Mouse (Mus musculus) frontal cortex, adult (tissue): ENCODE measurements at regions not wholly inside any gene's neighbourhood (a gene's known extent, or its start where the extent isn't known, plus 50 kb on each side); places are given as distances from the start of the nearest gene placed in this dataset.
"Not testable (repeated sequence)": the region's sequence is repeated elsewhere in the genome, so short reads cannot be mapped to it uniquely, and the experiment has no call there.

Experiments used
- ATAC-seq: cut with Nextera tagmentation; 2 replicates; pipeline ENCODE4 v1.9.2; 2017; ENCODE audit warnings: mild to moderate bottlenecking, moderate library complexity, mixed read lengths; ENCODE audit not compliant: low TSS enrichment

DNA sequence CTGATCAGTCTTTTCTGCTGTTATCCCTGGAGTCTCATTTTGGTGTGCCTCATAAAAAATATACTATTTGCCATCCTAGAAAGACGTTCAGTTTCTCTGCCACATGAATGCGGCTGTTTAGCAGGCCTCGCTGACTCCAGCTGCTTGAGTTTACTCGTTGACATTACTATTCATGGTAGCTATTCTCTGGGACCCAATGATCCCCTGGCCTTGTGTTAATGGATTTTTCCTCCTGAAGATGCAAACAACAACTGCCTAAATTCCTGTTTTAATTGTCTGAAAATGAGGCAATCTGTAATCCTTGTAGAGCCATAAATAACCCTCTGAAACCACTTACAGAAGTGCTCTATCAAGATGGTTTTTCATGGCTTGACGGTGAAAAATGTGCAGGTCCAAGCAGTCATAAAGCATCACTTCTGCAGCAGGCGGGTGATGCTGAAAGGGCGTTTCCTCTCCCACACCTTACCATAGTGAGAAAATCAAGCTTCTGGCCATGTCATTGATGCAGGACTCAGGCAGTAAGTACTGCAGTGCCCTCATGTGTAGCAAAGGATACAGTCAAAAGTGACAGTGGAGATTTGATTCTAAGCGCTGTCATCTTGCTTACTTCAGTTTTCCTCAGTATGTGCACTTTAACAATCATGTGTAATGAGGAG is 419.7 kb upstream of the Lrp1b start:
- ATAC-seq, result no peak

DNA sequence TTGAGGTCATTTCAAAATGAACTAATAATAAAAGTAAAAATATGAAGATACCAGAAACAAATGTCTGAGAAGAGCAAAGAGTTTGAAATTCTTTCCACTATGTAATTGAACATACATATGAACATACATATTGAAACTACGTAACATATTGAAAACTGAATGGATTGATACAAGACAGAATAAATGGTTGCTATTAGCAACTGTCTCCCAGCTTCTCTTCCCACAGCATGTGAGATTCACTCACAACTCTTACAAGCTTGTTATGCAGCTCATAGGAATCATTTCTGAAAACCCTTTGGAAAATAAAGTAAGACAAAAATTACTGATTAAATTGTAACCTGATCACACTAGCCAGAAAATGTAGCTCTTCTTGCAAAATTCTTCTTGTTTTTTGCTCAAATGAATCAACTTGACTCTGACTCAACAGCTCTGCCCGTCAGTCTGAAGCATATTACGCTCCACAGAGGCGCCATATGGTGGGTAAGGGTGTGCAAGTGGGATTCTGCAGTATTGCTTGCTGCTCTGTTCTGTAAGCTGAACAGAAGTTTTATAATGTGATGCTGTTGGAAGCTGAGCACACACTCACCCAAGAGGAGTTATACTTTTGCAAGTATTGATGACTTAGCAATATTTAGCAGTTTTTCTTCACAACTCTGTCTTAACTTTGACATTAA is 444.3 kb upstream of the Lrp1b start:
- ATAC-seq, result peak; percentile 96

DNA sequence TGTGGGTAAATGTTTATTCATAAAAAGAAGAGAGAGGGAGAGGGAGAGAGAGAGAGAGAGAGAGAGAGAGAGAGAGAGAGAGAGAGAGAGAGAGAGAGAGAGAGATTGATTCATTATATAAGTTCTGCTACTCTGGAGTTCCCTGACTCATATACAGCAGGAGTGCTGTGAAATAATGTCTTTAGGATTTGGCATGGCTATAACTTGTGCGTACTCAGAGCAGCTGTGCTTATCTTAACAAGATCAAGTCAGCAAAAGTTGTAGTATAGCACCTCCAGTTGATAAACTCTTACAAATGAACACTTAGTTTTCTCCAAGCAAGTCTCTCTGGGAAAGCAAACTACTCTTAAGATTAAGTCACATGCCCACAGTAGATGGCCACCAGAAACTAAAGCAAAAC is 435.3 kb upstream of the Kynu start:
- ATAC-seq, result peak; percentile 89

DNA sequence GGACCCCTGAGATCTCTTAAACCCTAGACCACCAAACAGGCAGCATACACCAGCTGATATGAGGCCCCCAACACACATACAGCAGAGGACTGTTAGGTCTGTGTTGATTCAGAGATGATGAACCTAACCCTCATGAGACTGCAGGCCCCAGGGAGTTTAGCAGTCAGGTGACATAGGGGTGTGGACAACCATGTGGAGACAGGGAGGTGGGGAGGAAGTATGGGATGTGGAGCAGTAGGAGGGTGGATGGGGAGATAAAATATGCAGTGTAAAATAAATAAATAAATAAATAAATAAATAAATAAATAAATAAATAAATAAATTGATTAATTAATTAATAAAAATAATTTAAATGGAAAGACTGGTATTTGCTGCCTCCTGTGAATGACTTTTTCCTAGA is 401.6 kb upstream of the Kynu start:
- no peak for ATAC-seq

DNA sequence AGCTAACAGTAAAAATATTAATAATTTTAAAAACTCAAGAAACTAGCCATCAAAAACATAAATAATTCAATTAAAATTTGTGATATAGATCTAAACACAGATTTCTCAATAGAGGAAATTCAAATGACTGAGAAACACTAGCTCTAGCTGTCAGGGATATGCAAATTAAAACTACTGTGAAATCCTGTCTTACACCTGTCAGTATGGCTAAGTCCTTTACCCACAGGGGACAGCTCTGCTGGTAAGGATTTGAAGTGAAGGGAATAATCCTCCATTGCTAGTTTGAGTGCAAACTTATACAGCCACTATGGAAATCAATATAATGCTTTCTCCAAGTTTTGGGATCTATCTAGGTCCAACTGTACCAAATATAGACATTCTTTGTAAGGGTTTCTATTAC is 373.0 kb upstream of the Kynu start:
- no peak for ATAC-seq

DNA sequence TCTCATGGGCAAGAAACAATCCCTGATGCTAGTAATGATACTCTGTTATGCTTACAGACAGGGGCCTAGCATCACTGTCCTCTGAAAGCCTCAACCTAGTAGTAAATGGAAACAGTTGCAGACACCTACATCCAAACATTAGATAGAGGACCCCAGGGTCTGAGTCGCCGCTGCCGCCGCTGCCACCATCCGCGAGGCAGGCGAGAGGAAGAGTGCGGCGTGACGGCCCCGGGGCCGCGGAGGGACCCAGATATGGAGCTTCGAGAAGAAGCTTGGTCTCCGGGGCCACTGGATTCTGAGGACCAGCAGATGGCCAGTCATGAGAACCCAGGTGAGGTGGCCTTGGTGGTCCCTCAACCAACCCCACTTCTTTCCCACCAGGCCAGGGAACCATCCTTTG is 359.6 kb upstream of the Kynu start:
- ATAC-seq, result not testable (repeated sequence)

DNA sequence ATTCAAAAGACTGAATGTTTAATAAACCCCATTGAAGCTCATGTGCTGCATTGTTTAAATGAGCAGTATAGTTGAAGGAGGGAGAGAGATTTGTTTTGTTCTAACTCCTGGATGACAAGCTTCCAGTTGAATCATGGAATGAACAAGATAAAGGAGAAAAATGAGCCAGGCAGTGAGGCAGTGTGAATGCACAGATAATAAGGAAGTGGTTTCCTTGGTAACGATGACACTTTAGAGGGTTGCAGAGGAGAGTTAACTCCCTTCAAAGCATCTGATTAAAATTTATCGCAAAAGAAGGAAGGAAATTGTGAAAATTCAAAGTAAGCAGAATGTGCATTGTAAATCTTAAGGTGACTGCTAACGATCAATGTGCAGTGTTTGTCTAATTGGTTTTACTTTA is 346.9 kb upstream of the Kynu start:
- ATAC-seq, result peak; percentile 57; the same call in 1 of the 2 replicates

DNA sequence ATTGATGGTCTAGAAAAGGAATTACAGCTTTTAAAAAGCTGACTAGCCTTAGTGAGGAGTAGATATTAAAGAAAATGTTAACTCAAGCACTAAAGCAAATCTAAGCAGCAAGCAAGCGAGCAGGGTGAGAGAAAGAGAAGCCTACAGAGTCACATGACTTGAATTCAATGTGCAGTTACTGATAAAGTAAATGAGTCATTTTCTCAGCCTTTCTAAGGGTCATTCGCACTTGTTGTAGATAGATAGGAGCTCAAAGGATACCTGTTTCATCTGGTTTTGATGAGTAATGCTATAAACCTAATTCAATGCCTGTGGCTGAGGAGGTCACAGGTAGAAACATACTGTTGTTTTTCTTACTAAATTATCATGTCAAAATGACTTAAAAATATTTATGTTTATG is 341.2 kb upstream of the Kynu start:
- ATAC-seq, result no peak

DNA sequence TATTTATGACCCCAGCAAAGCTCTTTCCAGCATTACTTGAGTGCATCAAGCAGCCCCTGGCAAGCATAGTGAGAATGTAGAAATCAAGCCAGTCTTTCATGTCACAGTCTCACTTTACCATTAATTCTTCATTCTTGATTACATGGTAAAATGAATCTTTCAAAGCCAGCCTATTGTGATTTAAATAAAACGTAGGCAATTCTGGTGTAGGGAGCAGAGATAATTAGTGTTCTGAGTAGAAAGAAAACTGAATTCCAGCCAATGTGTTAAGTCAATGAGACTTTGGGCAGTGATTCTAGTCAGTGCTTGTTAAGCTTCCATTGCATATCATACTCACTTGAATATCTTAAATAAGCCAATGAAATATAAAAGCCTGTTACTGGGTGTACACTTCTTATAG is 338.0 kb upstream of the Kynu start:
- no peak for ATAC-seq

DNA sequence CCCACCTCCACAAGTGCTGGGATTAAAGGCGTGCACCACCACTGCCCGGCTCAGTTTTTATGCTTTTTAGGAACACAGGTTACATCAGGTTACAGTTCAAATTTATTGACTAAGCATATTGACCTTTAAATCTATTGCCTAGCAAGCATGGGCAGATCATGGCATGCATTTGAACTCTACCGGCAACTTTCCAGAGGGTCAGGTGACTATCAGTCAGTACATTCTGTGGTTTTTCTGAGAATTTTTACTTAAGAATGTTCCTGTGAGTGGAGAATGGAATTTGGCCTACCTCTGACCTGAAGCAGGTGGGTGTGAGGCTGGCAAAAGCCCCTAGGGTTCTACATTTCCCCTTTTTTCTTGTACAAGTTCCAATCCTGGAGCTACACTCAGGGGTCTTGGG is 332.4 kb upstream of the Kynu start:
- no peak for ATAC-seq

DNA sequence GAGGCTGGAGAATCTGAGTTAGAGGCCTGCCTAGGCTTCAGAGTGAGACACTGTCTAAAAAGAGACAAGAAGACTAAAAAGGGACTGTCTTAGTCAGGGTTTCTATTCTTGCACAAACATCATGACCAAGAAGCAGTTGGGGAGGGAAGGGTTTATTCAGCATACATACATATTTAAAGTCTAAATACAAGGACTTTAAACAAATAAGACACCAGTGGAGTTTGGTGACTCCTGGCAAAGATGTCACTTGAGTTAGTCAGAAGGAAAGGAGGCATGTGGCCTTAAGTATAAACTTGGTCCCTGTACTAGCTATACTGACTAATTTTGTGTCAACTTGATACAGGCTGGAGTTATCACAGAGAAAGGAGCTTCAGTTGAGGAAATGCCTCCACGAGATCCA is 330.4 kb upstream of the Kynu start:
- peak; percentile 86 for ATAC-seq

DNA sequence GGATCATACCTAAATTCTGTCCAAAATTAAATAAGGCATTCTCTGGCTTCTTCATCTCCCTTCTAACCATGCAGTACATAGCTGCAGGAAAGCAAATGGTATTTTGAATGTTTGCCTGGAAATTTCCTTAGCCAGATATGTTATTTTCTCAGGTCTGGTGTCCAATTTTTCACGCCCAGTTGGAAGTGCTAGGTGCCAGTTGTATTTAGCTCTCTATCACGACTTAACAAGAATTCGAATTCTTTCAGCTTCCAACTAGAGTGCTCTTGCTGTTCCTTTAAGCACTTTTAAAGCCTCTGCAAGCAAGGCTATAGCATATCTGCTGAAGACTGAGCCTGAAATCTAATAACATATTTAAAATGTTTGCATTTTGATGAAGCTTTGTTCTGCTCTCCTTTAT is 308.3 kb upstream of the Kynu start:
- peak; percentile 67; the same call in 1 of the 2 replicates for ATAC-seq

DNA sequence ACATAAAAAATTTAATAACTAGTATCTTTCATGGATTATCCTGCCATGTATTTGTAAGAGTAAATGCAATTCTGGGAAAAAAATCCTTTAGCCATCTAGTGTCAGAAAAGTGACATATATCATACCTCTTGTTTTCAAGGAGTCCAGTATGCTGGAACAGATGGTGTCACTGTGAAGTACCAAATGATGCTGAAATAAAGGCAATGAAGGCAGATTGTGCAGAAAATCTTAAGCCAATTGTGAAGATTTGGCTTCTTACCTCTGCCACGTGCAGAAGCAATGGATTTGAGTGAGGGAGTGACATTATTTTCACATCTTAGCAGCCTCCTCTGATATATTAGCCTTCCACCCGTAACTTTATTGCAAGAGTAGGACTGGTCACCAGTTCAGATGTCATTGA is 306.5 kb upstream of the Kynu start:
- ATAC-seq, result no peak

DNA sequence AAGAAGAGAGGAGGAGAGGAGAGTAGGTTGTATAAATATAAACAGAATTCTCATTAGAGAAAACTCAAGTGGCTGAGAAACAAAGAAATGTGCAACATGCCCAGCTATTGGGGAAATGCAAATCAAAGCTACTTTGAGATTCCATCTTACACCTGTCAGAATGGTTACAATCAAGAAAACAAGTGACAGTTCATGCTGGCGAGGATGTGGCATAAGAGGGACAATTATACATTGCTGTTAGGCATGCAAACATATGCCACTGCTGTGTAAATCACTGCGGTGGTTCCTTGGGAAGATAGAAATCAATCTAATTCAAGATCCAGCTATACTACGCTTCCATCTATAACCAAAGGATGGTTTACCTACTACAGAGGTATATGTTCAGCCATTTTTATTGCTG is 300.4 kb upstream of the Kynu start:
- no peak for ATAC-seq

DNA sequence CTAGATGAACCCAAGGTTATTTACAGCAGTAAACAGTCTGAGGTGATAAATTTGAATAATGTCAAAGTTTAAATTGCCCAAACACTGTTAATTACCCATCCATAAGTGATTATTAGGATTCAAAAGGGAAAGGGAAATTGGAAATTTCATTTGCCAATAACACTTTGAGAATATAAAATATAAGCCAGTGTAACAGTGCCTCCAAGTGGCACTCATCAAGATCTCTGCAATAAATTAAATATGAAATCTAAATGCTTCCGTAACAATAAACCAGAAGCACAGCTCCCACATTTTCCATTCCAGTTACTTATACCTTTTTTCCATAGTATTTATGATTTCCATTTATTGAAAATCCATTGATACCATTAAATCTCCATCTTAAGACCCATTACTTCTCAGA is 284.3 kb upstream of the Kynu start:
- no peak; the same call in 1 of the 2 replicates for ATAC-seq

DNA sequence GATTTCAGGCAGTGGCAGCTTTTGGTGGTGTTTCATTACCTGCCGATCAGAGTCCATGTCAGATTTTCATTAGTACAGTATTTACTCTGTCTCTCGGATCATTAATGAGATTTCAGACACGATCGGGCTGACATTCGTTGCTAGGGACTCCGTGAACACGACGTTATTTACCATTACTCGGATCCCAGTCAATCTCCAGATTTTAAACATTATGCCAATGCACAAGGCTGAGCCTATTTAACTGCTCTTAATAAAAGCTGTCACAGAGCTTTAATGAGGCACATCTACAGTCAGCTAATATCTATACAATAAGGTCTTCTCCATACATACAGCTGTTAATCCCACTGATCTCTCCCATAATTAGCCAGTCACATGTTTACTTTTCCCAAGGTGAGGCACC is 283.0 kb upstream of the Kynu start:
- no peak for ATAC-seq

DNA sequence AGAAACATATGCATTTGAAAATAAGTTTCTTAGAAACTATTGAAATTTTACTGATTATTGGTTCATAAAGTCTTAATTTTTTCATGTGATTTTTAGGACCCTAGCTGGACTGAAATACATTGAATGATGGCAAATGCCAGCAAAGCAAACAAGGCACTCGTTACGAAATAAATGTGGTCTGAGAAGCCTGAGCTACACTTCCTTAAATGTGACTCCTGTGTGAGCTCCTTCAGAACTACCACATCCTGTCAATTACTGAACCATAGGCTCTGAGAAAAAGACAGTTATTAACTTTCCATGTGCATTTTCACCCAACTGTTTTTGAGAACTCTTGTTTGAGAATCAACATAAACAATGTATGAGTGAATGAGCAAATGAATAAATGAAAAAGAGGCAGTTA is 281.1 kb upstream of the Kynu start:
- ATAC-seq, result no peak

DNA sequence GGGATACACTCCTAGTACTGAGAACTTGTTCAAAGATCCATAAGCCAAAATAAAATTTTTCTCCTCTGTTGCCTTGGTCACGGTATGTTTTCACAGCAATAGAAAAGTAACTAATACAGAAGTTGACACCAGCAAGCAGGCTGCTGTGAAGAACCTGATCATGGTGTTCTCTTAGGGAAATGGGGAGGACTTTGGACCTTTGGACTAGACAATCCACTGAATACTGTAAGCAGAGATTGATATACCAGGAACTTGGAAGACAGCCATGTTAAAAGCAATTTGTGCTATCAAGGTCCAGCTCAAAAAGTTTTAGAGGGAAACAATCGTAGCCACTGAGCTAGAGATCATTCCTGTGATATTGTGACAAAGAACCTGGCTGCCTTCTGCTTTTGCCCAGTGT is 259.3 kb upstream of the Kynu start:
- ATAC-seq, result no peak

DNA sequence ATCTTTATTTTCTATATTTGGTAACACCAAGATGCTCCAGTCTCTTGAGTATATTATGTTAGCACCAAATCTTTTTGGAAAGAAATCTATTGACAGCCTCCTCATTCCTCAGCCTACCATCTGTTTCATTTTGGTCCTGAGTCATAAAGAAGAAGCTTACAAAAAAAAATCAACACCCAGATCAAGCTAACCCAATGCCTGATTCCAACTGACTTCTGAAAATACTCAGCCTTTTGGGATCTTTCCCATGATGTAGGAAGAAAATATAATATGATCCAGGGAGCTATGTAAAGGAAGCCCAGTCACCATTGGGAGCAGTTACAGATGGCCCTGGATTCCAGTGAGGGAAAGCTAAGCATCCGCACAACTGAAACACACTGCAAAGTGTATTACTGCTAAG is 231.3 kb upstream of the Kynu start:
- peak; percentile 98 for ATAC-seq

DNA sequence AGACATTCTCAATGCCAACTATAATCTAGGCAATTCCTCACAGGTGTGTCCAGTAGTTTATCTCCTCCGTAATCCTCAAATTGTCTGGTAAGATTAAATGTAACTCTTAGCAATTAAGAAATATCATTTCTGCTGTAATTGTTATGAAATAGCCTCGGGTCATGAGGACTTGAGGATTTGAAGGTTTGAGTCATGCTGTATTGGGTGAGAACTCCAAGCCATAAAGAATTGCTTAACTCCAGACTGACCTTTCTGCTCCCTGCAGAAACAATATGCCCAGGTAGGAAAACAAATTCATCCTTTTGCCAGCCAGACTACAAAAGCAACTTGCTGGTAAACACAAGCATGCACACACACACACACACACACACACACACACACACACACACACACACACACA is 190.8 kb upstream of the Kynu start:
- no peak for ATAC-seq

DNA sequence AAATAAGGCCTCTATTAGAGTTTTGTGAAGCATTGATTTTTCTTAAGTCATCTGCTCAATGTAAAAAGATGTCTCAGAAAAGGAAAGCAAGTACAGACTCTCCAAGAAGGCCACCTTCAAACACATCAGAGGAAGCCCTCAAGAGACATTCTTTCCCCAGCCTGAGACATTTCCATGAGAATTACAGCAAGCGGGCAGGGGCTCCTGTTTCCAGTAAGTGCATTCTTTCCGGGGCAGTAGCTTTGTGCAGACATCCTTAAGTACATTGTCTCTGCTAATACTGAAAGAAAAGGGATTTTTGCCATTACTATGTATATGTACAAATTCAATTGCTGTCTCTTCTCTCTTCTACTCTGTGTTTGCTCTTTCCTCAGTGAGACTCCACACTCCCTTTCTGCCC is 189.3 kb upstream of the Kynu start:
- ATAC-seq, result no peak

DNA sequence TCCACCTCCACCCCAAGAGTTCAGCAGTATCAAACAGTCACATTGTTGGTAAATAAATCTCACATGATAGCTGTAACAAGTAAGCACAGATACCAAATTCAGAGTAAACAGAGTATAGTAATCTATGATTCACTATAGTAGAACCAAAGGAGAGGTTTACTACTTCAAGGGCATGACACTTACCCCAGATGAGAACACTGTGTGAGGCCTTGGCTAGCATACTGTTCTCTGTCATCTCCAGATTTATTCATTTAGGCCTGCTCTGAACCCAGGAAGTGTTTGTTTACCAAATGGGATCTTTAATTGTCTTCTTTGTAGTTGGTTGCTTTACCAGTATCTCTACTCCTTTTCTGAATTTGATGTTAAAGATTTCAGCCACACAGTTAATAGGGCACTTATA is 151.8 kb upstream of the Kynu start:
- ATAC-seq, result no peak

DNA sequence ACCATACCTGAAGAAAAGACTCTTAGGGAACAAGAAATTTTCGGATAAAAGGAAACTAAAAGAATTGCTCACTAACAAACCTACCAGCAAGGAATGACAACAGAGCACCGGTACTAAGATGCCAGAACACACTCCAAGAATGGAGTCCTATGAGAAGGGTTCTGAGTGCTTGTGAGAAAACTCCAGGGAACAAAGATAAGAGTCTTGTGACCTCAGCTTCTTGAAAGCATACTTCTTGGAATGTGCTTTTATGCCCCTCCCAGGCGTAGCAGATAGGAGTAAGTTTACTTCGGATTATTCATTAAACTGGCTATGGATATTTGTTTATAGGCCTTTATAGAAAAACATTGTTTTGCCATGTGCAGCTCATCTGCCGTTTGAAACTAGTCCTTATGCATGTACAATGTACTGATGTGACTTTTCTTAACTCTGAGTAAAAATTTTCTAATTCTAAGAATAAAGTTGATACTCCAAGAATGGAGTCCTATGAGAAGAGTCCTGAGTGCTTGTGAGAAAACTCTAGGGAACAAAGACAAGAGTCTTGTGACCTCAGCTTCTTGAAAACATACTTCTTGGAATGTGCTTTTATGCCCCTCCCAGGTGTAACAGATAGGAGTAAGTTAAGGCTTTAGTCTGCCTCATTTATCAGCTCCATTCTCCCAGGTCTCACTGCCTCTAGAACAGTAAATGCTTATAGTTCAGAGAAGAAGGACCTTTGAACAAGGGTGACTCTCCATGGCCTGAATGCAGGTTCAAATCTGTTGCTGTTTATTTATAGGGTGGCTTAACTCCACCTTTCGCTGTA is 150.8 kb upstream of the Kynu start:
- no peak for ATAC-seq
